Mouse (Mus musculus) liver, embryonic 15.5 days (tissue): ENCODE measurements around the gene Mcoln1. TPM values are rescaled to one million over a fixed set of nuclear protein-coding genes. Genes with fewer than 3 reads are reported as not detected.

ENCODE experiments used
- ATAC-seq: fragments of 200-750 bp; cut with Nextera tagmentation; 2 replicates; pipeline ENCODE4 v1.8.0; 2017; ENCODE audit warnings: moderate number of reproducible peaks, mild to moderate bottlenecking, moderate library complexity; ENCODE audit not compliant: insufficient read depth
- H3K27ac ChIP-seq: fragments of 300-500 bp; sonication (generic); replicated peaks from 2 replicates; pipeline ENCODE4 v1.5.1; 2015; ENCODE audit warnings: mild to moderate bottlenecking, inconsistent platforms
- H3K27me3 ChIP-seq: fragments of 300-500 bp; sonication (generic); 2 replicates; pipeline ENCODE4 v1.6.1; 2015; ENCODE audit warnings: mild to moderate bottlenecking, inconsistent platforms
- H3K36me3 ChIP-seq: fragments of 300-500 bp; sonication (generic); replicated peaks from 2 replicates; pipeline ENCODE4 v1.6.1; 2015; ENCODE audit warnings: moderate library complexity, mild to moderate bottlenecking, inconsistent platforms
- H3K4me1 ChIP-seq: fragments of 300-500 bp; sonication (generic); replicated peaks from 2 replicates; pipeline ENCODE4 v1.6.1; 2015; ENCODE audit warnings: inconsistent platforms
- H3K4me2 ChIP-seq: fragments of 300-500 bp; sonication (generic); 2 replicates; pipeline ENCODE4 v1.6.1; 2015; ENCODE audit warnings: moderate library complexity, mild to moderate bottlenecking, inconsistent platforms
- H3K4me3 ChIP-seq: fragments of 300-500 bp; sonication (generic); replicated peaks from 2 replicates; pipeline ENCODE4 v1.5.1; 2015; ENCODE audit warnings: mild to moderate bottlenecking, inconsistent platforms
- H3K9ac ChIP-seq: fragments of 300-500 bp; sonication (generic); 2 replicates; pipeline ENCODE4 v1.6.1; 2015; ENCODE audit warnings: moderate library complexity, mild to moderate bottlenecking, inconsistent platforms
- H3K9me3 ChIP-seq: fragments of 300-500 bp; sonication (generic); replicated peaks from 2 replicates; pipeline ENCODE4 v1.6.1; 2016; ENCODE audit warnings: inconsistent platforms
- WGBS: fragments of 180-500 bp; shearing (Covaris S2); methylation state at CpG from one replicate; pipeline ENCODE4 v1.1.7; 2015; ENCODE audit warnings: mixed read lengths; ENCODE audit not compliant: insufficient replicate concordance; 5-methylcytosine and 5-hydroxymethylcytosine counted together
- polyA plus RNA-seq: library from polyadenylated mRNA; unstranded; fragments of >200 nt; fragmentation: Nextera tagmentation; extraction: Ambion mirVana; gene quantifications from 2 replicates; pipeline ENCODE4 v1.2.1, GENCODE M21; 2015

Gene Mcoln1
- polyA plus RNA-seq: 21.4 and 25.0 TPM in 2 replicates

- WGBS: under 1% methylated on average over 70 of the region's 70 CpGs
- peak within 1 kb of the TSS; percentile 96 for H3K4me2 ChIP-seq
Observed at GRCm38 (mm10) chr8:3500235-3501090, at the start of gene Mcoln1. Mcoln1 (plus strand) TSS chr8:3500457.

GRCm38 (mm10) chr8:3450670-3451069, 49.6 kb upstream of the Mcoln1 start:
- H3K4me2 ChIP-seq: no peak overlapping the region
- no peak for ATAC-seq
- H3K4me1 ChIP-seq: no peaks in the 10 kb centered on the region
- no peaks in the 10 kb centered on the region for H3K9me3 ChIP-seq
- H3K9ac ChIP-seq: no peak overlapping the region
- peaks cover 85% of the 10 kb centered on the region for H3K36me3 ChIP-seq
- WGBS: 36% methylated on average over 5 of the region's 5 CpGs
- H3K27me3 ChIP-seq: no peaks in the 10 kb centered on the region
- H3K27ac ChIP-seq: no peak overlapping the region
- no peak overlapping the region for H3K4me3 ChIP-seq

More at GRCm38 (mm10) chr8:3500235-3501090, at the start of gene Mcoln1:
- ATAC-seq: peak; percentile 91
- Histone ChIP-seq H3K4me3 (peak within 1 kb of the TSS; percentile 90), H3K27ac (peak within 1 kb of the TSS; percentile 89), H3K36me3 (peaks cover 10% of the 10 kb centered on the region), H3K9ac (peak within 1 kb of the TSS; percentile 84), H3K4me1 (peaks cover 35% of the 10 kb centered on the region), H3K9me3 (no peaks in the 10 kb centered on the region), H3K27me3 (no peaks in the 10 kb centered on the region)

DNA sequence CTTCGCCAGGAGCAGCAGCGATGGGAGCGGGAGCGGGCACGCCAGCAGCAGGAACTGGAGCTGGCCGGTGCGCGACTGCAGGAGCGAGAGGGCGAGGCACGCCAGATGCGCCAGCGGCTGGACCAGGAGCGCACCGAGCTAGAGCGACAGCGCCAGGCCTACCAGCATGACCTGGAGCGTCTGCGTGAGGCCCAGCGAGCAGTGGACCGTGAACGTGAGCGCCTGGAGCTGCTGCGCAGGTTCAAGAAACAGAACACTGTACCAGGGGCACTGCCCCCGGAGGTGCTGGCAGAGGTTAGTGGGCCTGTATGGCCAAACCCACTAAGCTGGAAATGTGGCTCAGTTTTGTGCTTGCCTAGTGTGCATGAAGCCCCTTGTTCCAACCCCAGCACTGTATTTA, 48.3 kb upstream of the Mcoln1 start:
- 90% methylated on average over 25 of the region's 25 CpGs for WGBS
- Histone ChIP-seq H3K4me2 (no peak overlapping the region), H3K27me3 (no peaks in the 10 kb centered on the region), H3K9ac (no peak overlapping the region), H3K9me3 (no peaks in the 10 kb centered on the region), H3K4me3 (no peak overlapping the region), H3K4me1 (no peaks in the 10 kb centered on the region), H3K36me3 (peaks cover 86% of the 10 kb centered on the region), H3K27ac (no peak overlapping the region)
- ATAC-seq: no peak

DNA sequence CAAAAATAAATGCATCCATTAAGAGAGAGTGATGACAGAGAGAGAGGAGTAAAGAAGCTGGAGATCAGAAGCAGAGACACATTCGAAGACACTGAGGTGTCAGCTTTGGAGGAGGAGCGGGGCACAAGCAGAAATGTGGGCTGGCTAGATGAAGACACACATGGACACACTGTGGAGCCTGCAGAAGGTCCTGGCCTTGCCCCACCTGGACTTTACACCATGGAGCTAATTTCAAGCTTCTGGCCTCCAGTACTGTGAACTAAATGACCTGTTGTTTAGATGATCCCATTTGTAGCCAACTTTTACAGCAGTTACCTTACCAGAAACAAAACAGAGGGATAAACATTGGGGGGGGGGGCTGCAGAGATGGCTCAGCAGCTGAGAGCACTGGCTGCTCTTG, 37.0 kb upstream of the Mcoln1 start:
- Histone ChIP-seq H3K9ac (no peak overlapping the region), H3K4me2 (no peak overlapping the region), H3K4me3 (no peak overlapping the region), H3K27ac (no peak overlapping the region), H3K4me1 (peaks cover 15% of the 10 kb centered on the region), H3K27me3 (no peaks in the 10 kb centered on the region), H3K36me3 (no peaks in the 10 kb centered on the region), H3K9me3 (no peaks in the 10 kb centered on the region)
- no peak for ATAC-seq
- WGBS: 63% methylated on average over 2 of the region's 2 CpGs

GRCm38 (mm10) chr8:3464309-3464708, 35.9 kb upstream of the Mcoln1 start:
- WGBS: 49% methylated on average over 5 of the region's 5 CpGs
- no peaks in the 10 kb centered on the region for H3K9me3 ChIP-seq
- no peaks in the 10 kb centered on the region for H3K27me3 ChIP-seq
- H3K4me1 ChIP-seq: peaks cover 15% of the 10 kb centered on the region
- no peak for ATAC-seq
- H3K27ac ChIP-seq: no peak overlapping the region
- H3K9ac ChIP-seq: no peak overlapping the region
- H3K36me3 ChIP-seq: no peaks in the 10 kb centered on the region
- no peak overlapping the region for H3K4me3 ChIP-seq
- no peak overlapping the region for H3K4me2 ChIP-seq

DNA sequence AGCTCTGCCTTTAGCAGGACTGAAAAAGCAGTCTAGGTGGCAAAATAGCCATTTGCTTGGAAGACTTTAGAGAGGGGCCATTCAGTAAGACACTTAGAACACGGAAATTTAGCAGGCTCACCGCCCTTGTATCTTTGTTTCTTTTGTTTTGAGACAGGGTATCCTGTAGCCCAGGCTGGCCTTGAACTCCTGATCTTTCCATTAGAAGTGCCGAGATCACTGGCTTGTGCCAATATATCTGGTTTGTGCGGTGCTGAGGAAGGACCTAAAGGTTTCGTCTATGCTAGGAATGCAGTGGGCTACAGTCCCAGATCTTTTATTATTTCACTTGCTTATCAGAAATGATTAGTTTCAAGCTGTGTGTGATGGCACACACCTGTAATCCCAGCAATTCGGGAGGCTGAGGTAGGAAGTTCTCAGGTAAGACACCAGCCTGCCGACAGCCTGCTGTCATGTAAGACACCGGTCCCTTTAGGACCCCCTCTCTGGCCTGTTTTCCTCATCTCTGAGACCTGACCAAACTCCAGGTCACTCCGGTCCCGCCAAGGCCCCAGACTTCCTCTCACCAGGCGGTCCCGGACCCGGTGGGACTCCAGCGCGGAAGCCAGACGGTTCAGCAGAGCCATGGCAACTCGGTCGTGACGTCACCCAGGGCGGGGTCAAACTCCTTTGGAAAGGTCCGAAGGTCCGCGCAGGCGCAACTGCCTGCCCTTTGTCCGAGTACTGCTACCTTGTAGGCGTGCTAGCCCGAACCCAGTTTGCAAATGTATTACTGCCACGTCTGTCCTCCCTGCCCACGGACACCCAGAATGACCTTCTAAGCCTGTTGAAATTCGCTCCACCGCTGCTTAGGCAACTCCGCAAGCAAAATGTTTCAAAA, 33.0 kb upstream of the Mcoln1 start, which contains the start of gene Pex11g:
Gene Pex11g (minus strand): TSS at position 675 of the 880 bp plus-strand sequence.
- Histone ChIP-seq H3K4me1 (peaks cover 15% of the 10 kb centered on the region), H3K9me3 (no peaks in the 10 kb centered on the region), H3K36me3 (no peaks in the 10 kb centered on the region), H3K27me3 (no peaks in the 10 kb centered on the region), H3K4me2 (peak within 1 kb of the TSS; percentile 85), H3K9ac (peak within 1 kb of the TSS; percentile 63), H3K4me3 (peak within 1 kb of the TSS; percentile 63), H3K27ac (peak within 1 kb of the TSS; percentile 62; the same call in 1 of the 2 replicates)
- ATAC-seq: peak; percentile 86
- 6% methylated on average over 32 of the region's 32 CpGs for WGBS

DNA sequence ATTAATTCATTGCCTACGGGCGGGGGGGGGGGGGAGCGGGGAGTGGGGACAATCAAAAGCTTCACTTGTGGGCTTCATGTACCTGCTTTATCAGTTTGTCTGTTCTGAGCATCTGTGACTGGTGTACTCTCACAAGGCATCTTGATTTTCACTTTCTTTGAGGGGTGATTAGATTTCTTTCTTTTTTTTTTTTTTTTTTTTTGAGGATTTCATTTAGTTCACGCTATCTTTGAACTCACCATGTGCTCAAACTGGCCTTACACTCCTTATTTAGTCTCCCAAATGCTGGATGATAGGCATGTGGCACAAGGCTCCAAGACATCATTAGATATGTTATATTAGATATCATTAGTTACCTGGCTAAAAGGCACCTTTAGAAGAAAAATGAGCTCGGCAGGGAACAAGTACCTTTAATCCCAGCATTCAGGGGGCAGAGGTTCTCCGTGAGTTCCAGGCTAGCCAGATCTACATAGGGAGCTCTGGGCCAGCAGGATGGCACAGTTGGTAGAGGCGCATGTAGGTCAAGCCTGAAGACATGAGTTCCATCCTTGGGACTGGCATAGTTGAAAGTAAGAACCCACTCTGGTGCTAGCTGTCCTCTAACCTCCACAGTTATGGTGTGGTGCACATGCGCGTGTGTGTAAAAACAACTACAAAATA, 32.2 kb upstream of the Mcoln1 start:
- peak overlapping the region; percentile 45; the same call in 1 of the 2 replicates for H3K27ac ChIP-seq
- peak overlapping the region; percentile 63 for H3K9ac ChIP-seq

GRCm38 (mm10) chr8:3468838-3469237, 31.4 kb upstream of the Mcoln1 start:
- whole genome bisulfite sequencing: 53% methylated on average over 1 of the region's 1 CpGs
- H3K27ac ChIP-seq: no peak overlapping the region

More for the DNA sequence above, 32.2 kb upstream of the Mcoln1 start:
- H3K4me1 ChIP-seq: peaks cover 15% of the 10 kb centered on the region
- H3K4me2 ChIP-seq: peak overlapping the region; percentile 85
- H3K36me3 ChIP-seq: no peaks in the 10 kb centered on the region
- H3K27me3 ChIP-seq: no peaks in the 10 kb centered on the region
- 47% methylated on average over 9 of the region's 9 CpGs for WGBS
- no peak for ATAC-seq
- peak overlapping the region; percentile 63 for H3K4me3 ChIP-seq
- no peaks in the 10 kb centered on the region for H3K9me3 ChIP-seq

GRCm38 (mm10) chr8:3470562-3470961, 29.7 kb upstream of the Mcoln1 start, which contains the start of gene Tex45:
Tex45 (plus strand) TSS chr8:3470862.
- peaks cover 6% of the 10 kb centered on the region for H3K27me3 ChIP-seq
- peaks cover 15% of the 10 kb centered on the region for H3K4me1 ChIP-seq
- no peak for ATAC-seq
- H3K27ac ChIP-seq: no peak within 1 kb of the TSS
- H3K4me2 ChIP-seq: no peak within 1 kb of the TSS
- no peaks in the 10 kb centered on the region for H3K9me3 ChIP-seq
- H3K9ac ChIP-seq: no peak within 1 kb of the TSS
- H3K4me3 ChIP-seq: no peak within 1 kb of the TSS
- H3K36me3 ChIP-seq: no peaks in the 10 kb centered on the region

More at GRCm38 (mm10) chr8:3468838-3469237, 31.4 kb upstream of the Mcoln1 start:
- Histone ChIP-seq H3K27me3 (no peaks in the 10 kb centered on the region), H3K4me2 (no peak overlapping the region), H3K9ac (no peak overlapping the region), H3K4me1 (peaks cover 15% of the 10 kb centered on the region), H3K36me3 (no peaks in the 10 kb centered on the region), H3K4me3 (no peak overlapping the region), H3K9me3 (no peaks in the 10 kb centered on the region)
- no peak for ATAC-seq

GRCm38 (mm10) chr8:3475715-3476429, 24.4 kb upstream of the Mcoln1 start:
- ATAC-seq: no peak
- Histone ChIP-seq H3K4me3 (no peak overlapping the region), H3K4me2 (peak overlapping the region; percentile 39), H3K27me3 (peaks cover 26% of the 10 kb centered on the region), H3K27ac (no peak overlapping the region), H3K4me1 (peaks cover 7% of the 10 kb centered on the region; the same call in 1 of the 2 replicates), H3K9ac (no peak overlapping the region), H3K36me3 (no peaks in the 10 kb centered on the region), H3K9me3 (no peaks in the 10 kb centered on the region)
- WGBS: 23% methylated on average over 37 of the region's 37 CpGs
